Mouse (Mus musculus) spleen, adult 2 months (tissue): ENCODE results near the gene Tmem184b.

ENCODE experiments used
- CTCF ChIP-seq: fragments of 200-500 bp; IDR thresholded peaks from 2 replicates; pipeline ENCODE4 v1.5.1; 2011; ENCODE audit warnings: mild to moderate bottlenecking, inconsistent platforms; ENCODE audit not compliant: insufficient read depth, insufficient read length, insufficient replicate concordance; ENCODE audit errors: extremely low read depth
- POLR2A ChIP-seq: fragments of 200-500 bp; IDR thresholded peaks from 2 replicates; pipeline ENCODE4 v1.6.1; 2011; ENCODE audit warnings: low read depth, low read length, inconsistent platforms

GRCm38 (mm10) chr15:79418677-79419076, 15.3 kb upstream of the Tmem184b start:
- no peak for TF ChIP-seq CTCF
- TF ChIP-seq POLR2A, result no peak
